Mouse (Mus musculus): Measurements from ENCODE around the gene Kctd18.

DNA sequence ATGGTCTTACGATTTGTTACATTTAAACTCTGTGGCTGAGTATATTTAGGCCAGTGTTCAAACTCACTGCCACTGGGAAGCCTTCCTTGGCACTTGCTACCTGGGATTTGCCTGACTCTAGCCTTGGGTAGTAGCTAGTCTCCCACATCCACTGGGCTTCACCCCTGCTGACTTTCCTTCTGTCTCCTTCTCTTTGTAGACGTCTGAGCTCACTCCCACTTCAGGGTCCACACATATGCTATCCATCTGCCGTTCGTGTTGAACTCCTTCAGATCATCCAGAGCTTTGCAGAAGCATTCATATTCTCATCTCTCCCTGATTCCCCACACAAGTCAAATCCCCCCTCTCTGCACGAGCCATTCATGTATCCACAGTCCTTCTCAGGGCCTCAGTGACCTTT, 26.8 kb upstream of the Kctd18 start:
- no peak for TF ChIP-seq CTCF (IDR thresholded peaks at IDR 0.05; ENCODE audit: low read depth)
- TF ChIP-seq EP300 (IDR thresholded peaks at IDR 0.05; ENCODE audit: low read depth) = no peak

Measured in liver, postnatal 0 days (tissue).